Mouse (Mus musculus): ENCODE measurements around the gene Abcb10. TPM values are rescaled to one million over a fixed set of nuclear protein-coding genes. Genes with fewer than 3 reads are reported as not detected.

Abcb10 gene
- polyA plus RNA-seq, 1 experiment: 13.4 TPM

- no peak overlapping the region for H3K27ac ChIP-seq (ENCODE audit: insufficient read depth, low read length)
- no peak for TF ChIP-seq CTCF (IDR thresholded peaks at IDR 0.05; ENCODE audit: extremely low read depth, insufficient read depth, low read length)
- TF ChIP-seq POLR2A (IDR thresholded peaks at IDR 0.05; ENCODE audit: extremely low read depth, insufficient read depth, low read length): no peak
- H3K4me3 ChIP-seq (ENCODE audit: insufficient read depth, low read length): no peak overlapping the region
- H3K4me1 ChIP-seq (ENCODE audit: control insufficient read depth, insufficient read depth, low read length): no peaks in the 10 kb centered on the region
Measured at GRCm38 (mm10) chr8:124011580-124011979, 28.7 kb upstream of the Abcb10 start.

GRCm38 (mm10) chr8:124007829-124008228, 24.9 kb upstream of the Abcb10 start:
- H3K4me3 ChIP-seq (ENCODE audit: insufficient read depth, low read length): no peak overlapping the region
- TF ChIP-seq POLR2A (IDR thresholded peaks at IDR 0.05; ENCODE audit: extremely low read depth, insufficient read depth, low read length) (no peak), CTCF (IDR thresholded peaks at IDR 0.05; ENCODE audit: extremely low read depth, insufficient read depth, low read length) (no peak)
- H3K4me1 ChIP-seq (ENCODE audit: control insufficient read depth, insufficient read depth, low read length): no peaks in the 10 kb centered on the region
- no peak overlapping the region for H3K27ac ChIP-seq (ENCODE audit: insufficient read depth, low read length)

- peaks cover 3% of the 10 kb centered on the region; the same call in 1 of the 2 replicates for H3K4me1 ChIP-seq (ENCODE audit: control insufficient read depth, insufficient read depth, low read length)
- no peak overlapping the region for H3K27ac ChIP-seq (ENCODE audit: insufficient read depth, low read length)
- TF ChIP-seq POLR2A (IDR thresholded peaks at IDR 0.05; ENCODE audit: extremely low read depth, insufficient read depth, low read length): no peak
- TF ChIP-seq CTCF (IDR thresholded peaks at IDR 0.05; ENCODE audit: extremely low read depth, insufficient read depth, low read length): no peak
- no peak overlapping the region for H3K4me3 ChIP-seq (ENCODE audit: insufficient read depth, low read length)
Measured at GRCm38 (mm10) chr8:124002546-124003108, 19.7 kb upstream of the Abcb10 start.

- Histone ChIP-seq H3K4me1 (ENCODE audit: control insufficient read depth, insufficient read depth, low read length) (peaks cover 3% of the 10 kb centered on the region; the same call in 1 of the 2 replicates), H3K4me3 (ENCODE audit: insufficient read depth, low read length) (no peak overlapping the region), H3K27ac (ENCODE audit: insufficient read depth, low read length) (no peak overlapping the region)
- TF ChIP-seq CTCF (IDR thresholded peaks at IDR 0.05; ENCODE audit: extremely low read depth, insufficient read depth, low read length): no peak
Measured at GRCm38 (mm10) chr8:123999568-123999967, 16.6 kb upstream of the Abcb10 start.

GRCm38 (mm10) chr8:123993997-123994396, 11.1 kb upstream of the Abcb10 start:
- H3K4me3 ChIP-seq (ENCODE audit: insufficient read depth, low read length): no peak overlapping the region
- no peak for TF ChIP-seq POLR2A (IDR thresholded peaks at IDR 0.05; ENCODE audit: extremely low read depth, insufficient read depth, low read length)

GRCm38 (mm10) chr8:123993597-123993996, 10.7 kb upstream of the Abcb10 start:
- no peak overlapping the region for H3K27ac ChIP-seq (ENCODE audit: insufficient read depth, low read length)
- H3K4me1 ChIP-seq (ENCODE audit: control insufficient read depth, insufficient read depth, low read length): no peaks in the 10 kb centered on the region
- TF ChIP-seq POLR2A (IDR thresholded peaks at IDR 0.05; ENCODE audit: extremely low read depth, insufficient read depth, low read length) (no peak), CTCF (IDR thresholded peaks at IDR 0.05; ENCODE audit: extremely low read depth, insufficient read depth, low read length) (no peak)
- no peak overlapping the region for H3K4me3 ChIP-seq (ENCODE audit: insufficient read depth, low read length)

More at GRCm38 (mm10) chr8:123993997-123994396, 11.1 kb upstream of the Abcb10 start:
- H3K4me1 ChIP-seq (ENCODE audit: control insufficient read depth, insufficient read depth, low read length): no peaks in the 10 kb centered on the region
- no peak overlapping the region for H3K27ac ChIP-seq (ENCODE audit: insufficient read depth, low read length)

- TF ChIP-seq POLR2A (IDR thresholded peaks at IDR 0.05; ENCODE audit: extremely low read depth, insufficient read depth, low read length): no peak
- TF ChIP-seq CTCF (IDR thresholded peaks at IDR 0.05; ENCODE audit: extremely low read depth, insufficient read depth, low read length): peak; percentile 34; the same call in 1 of the 2 replicates
- Histone ChIP-seq H3K4me1 (ENCODE audit: control insufficient read depth, insufficient read depth, low read length) (no peaks in the 10 kb centered on the region), H3K27ac (ENCODE audit: insufficient read depth, low read length) (no peak overlapping the region), H3K4me3 (ENCODE audit: insufficient read depth, low read length) (no peak overlapping the region)
Measured at GRCm38 (mm10) chr8:123992587-123992986, 9.7 kb upstream of the Abcb10 start.

- Histone ChIP-seq H3K4me3 (ENCODE audit: insufficient read depth, low read length) (no peak overlapping the region), H3K4me1 (ENCODE audit: control insufficient read depth, insufficient read depth, low read length) (no peaks in the 10 kb centered on the region), H3K27ac (ENCODE audit: insufficient read depth, low read length) (no peak overlapping the region)
- TF ChIP-seq CTCF (IDR thresholded peaks at IDR 0.05; ENCODE audit: extremely low read depth, insufficient read depth, low read length): no peak
- TF ChIP-seq POLR2A (IDR thresholded peaks at IDR 0.05; ENCODE audit: extremely low read depth, insufficient read depth, low read length): no peak
Measured at GRCm38 (mm10) chr8:123990277-123991049, 7.5 kb upstream of the Abcb10 start.

- Histone ChIP-seq H3K4me1 (ENCODE audit: control insufficient read depth, insufficient read depth, low read length) (no peaks in the 10 kb centered on the region), H3K4me3 (ENCODE audit: insufficient read depth, low read length) (no peak overlapping the region), H3K27ac (ENCODE audit: insufficient read depth, low read length) (no peak overlapping the region)
- no peak for TF ChIP-seq CTCF (IDR thresholded peaks at IDR 0.05; ENCODE audit: extremely low read depth, insufficient read depth, low read length)
- TF ChIP-seq POLR2A (IDR thresholded peaks at IDR 0.05; ENCODE audit: extremely low read depth, insufficient read depth, low read length): no peak
Measured at GRCm38 (mm10) chr8:123989128-123989527, 6.2 kb upstream of the Abcb10 start.

- no peaks in the 10 kb centered on the region for H3K4me1 ChIP-seq (ENCODE audit: control insufficient read depth, insufficient read depth, low read length)
- no peak overlapping the region for H3K4me3 ChIP-seq (ENCODE audit: insufficient read depth, low read length)
- TF ChIP-seq CTCF (IDR thresholded peaks at IDR 0.05; ENCODE audit: extremely low read depth, insufficient read depth, low read length) (no peak), POLR2A (IDR thresholded peaks at IDR 0.05; ENCODE audit: extremely low read depth, insufficient read depth, low read length) (no peak)
- H3K27ac ChIP-seq (ENCODE audit: insufficient read depth, low read length): no peak overlapping the region
Measured at GRCm38 (mm10) chr8:123988605-123989038, 5.7 kb upstream of the Abcb10 start.

Measured in cortical plate, adult 2 months (tissue).